ENCODE assay signal across 8 mouse cellular contexts in the genomic region with DNA sequence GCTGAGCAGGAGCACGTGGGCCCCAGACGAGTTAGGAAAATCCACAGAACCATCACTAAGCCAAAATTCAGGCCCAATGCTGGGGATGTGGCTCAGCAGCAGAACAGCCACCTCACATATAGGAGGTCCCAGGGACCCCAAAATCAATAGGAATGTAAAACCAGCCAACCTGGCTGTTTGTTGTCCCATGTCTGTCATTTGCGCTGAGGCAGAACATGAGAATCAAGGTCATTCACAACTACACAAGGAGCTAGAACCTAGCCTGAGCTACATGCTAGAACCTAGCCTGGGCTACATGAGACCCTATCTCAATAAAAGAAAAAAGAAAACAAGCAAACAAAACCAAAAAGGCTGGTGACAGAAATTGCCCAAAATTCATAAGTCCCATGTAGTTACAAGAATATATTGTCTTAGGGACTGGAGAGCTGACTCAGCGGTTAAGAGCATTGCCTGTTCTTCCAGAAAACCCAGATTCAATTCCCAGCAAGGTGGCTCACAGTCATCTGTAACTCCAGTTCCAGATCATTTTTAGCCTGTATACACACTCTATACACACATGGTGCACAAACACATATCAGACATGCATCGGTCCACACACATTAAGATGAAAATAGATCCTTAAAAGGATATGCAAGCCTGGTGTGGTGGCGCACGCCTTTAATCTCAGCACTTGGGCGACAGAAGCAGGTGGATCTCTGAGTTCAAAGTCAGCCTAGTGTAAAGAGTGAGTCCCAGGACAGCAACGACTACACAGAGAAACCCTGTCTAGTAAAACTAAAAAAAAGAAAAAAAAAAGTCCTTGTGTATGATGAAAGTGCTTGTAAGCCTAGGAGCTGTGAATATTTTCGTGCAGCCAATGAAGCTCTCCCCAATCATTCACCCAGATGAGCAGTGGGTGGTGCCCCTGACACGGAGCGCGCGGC. TPM values are rescaled to one million over a fixed set of nuclear protein-coding genes. Genes with fewer than 3 reads are reported as not detected.
DNase-seq lines count a peak whose midpoint lies in the region; ATAC-seq and TF ChIP-seq lines count a peak whose summit lies in the region.

No protein-coding gene starts in this region.

- no peaks in the 10 kb centered on the region for H3K9me3 ChIP-seq in forebrain, embryonic 15.5 days
- no peaks in the 10 kb centered on the region for H3K9me3 ChIP-seq in liver, embryonic 14.5 days (ENCODE audit: control insufficient read depth, low read length)

- no peaks in the 10 kb centered on the region for H3K27me3 ChIP-seq in forebrain, embryonic 15.5 days
- H3K27me3 ChIP-seq in liver, embryonic 14.5 days (ENCODE audit: control insufficient read depth, insufficient read depth, low read length): no peaks in the 10 kb centered on the region

- ATAC-seq in CD4-positive, CD25-positive, alpha-beta regulatory T cell, adult 4 months: peak; percentile 71
- no peak for ATAC-seq in forebrain, embryonic 15.5 days (replicated peaks)
- no peak for ATAC-seq in liver, embryonic 14.5 days (ENCODE audit: insufficient read depth)
- no peak for ATAC-seq in monocyte, adult 5-6 weeks (replicated peaks; ENCODE audit: insufficient number of reproducible peaks, low FRiP score, low TSS enrichment, poor library complexity, severe bottlenecking)

- peaks cover 14% of the 10 kb centered on the region for H3K4me1 ChIP-seq in forebrain, embryonic 15.5 days
- peaks cover 4 to 6% of the 10 kb centered on the region in 2 experiments for H3K4me1 ChIP-seq in liver, embryonic 14.5 days (replicated peaks; ENCODE audit: control insufficient read depth in 2 of 2, insufficient read depth in 2 of 2, low read length in 1 of 2)

- H3K36me3 ChIP-seq in forebrain, embryonic 15.5 days: no peaks in the 10 kb centered on the region
- no peaks in the 10 kb centered on the region for H3K36me3 ChIP-seq in liver, embryonic 14.5 days (replicated peaks; ENCODE audit: control insufficient read depth, insufficient read depth, low read depth)

- DNase-seq in gastrocnemius, adult 2 months: no peak
- no peak for DNase-seq in gastrocnemius, postnatal 36 days
- DNase-seq in liver, embryonic 14.5 days (ENCODE audit: low read depth in 3 of 3, low spot score in 3 of 3): no peak
- no peak for DNase-seq in ovary, adult 18-20 months (ENCODE audit: low spot score)
- no peak for DNase-seq in right cerebral cortex, postnatal 36 days (ENCODE audit: low spot score in 2 of 2)

- TF ChIP-seq EP300 in liver, embryonic 14.5 days (IDR thresholded peaks at IDR 0.05; ENCODE audit: low read depth): no peak

- peak overlapping the region; percentile 22 for H3K9ac ChIP-seq in forebrain, embryonic 15.5 days (replicated peaks)
- H3K9ac ChIP-seq in liver, embryonic 14.5 days (replicated peaks): peak overlapping the region; percentile 49

- H3K4me3 ChIP-seq in gastrocnemius, adult 2 months: peak overlapping the region; percentile 81
- peak overlapping the region; percentile 48 for H3K4me3 ChIP-seq in forebrain, embryonic 15.5 days
- peak overlapping the region; percentile 28 to 57 for H3K4me3 ChIP-seq in liver, embryonic 14.5 days (ENCODE audit: insufficient read depth in 1 of 2, low read depth in 2 of 2, low read length in 2 of 2)

- intact Hi-C loops in gastrocnemius, adult 2 months (cut with DNase I): no loop called here
- intact Hi-C loops in gastrocnemius, postnatal 36 days (cut with DNase I): no loop called here

- WGBS in forebrain, embryonic 15.5 days: 34% methylated on average over 14 of the region's 14 CpGs
- 29% methylated on average over 14 of the region's 14 CpGs for whole genome bisulfite sequencing in liver, embryonic 14.5 days (ENCODE audit: insufficient replicate concordance)

- peak overlapping the region; percentile 62 for H3K4me2 ChIP-seq in forebrain, embryonic 15.5 days (replicated peaks)
- H3K4me2 ChIP-seq in liver, embryonic 14.5 days (ENCODE audit: low read depth): peak overlapping the region; percentile 92

- no peak for TF ChIP-seq CTCF in gastrocnemius, adult 2 months (IDR thresholded peaks at IDR 0.05)
- TF ChIP-seq CTCF in liver, embryonic 14.5 days (IDR thresholded peaks at IDR 0.05; ENCODE audit: low read depth): peak; percentile 25; the same call in 1 of the 2 replicates

- H3K27ac ChIP-seq in gastrocnemius, adult 2 months: peak overlapping the region; percentile 98
- peak overlapping the region; percentile 94 for H3K27ac ChIP-seq in forebrain, embryonic 15.5 days (replicated peaks)
- peak overlapping the region; percentile 48 for H3K27ac ChIP-seq in liver, embryonic 14.5 days

RNA-seq across cellular contexts. Expression of a gene that starts 2.1 kb away (rescaled TPM):
- total RNA-seq in gastrocnemius, adult 2 months (2021): 1 to 10 TPM; 5.1 to 7.0 TPM
- 1 to 10 TPM; 3.8 to 5.2 TPM for total RNA-seq in gastrocnemius, postnatal 36 days (2021)
- polyA plus RNA-seq in CD4-positive, CD25-positive, alpha-beta regulatory T cell, adult 4 months (2017; shearing (Covaris generic)): 1 to 10 TPM in 1 of 2 experiments, under 1 TPM in 1; 0.43 to 1.1 TPM
- polyA plus RNA-seq in forebrain, embryonic 15.5 days (2015; fragmentation: Nextera tagmentation; extraction: Ambion mirVana): 15.4 and 15.6 TPM in 2 replicates
- polyA plus RNA-seq in liver, embryonic 14.5 days (2012; rRNA removed): 8.1 and 9.3 TPM in 2 replicates
- 6.8 and 7.6 TPM in 2 replicates for polyA plus RNA-seq in liver, embryonic 14.5 days (2014; fragmentation: Nextera tagmentation; extraction: Ambion mirVana)
- 0.49 to 0.57 TPM in 2 of 3 replicates, not detected in the other for total RNA-seq in monocyte, adult 5-6 weeks (2017)

RNA-seq across cellular contexts. Expression of a gene that starts 8.9 kb away (rescaled TPM):
- 1 to 10 TPM; 2.1 to 2.3 TPM for total RNA-seq in gastrocnemius, adult 2 months (2021)
- 1 to 10 TPM; 1.7 TPM for total RNA-seq in gastrocnemius, postnatal 36 days (2021)
- 10 to 100 TPM; 13.8 to 24.3 TPM for polyA plus RNA-seq in CD4-positive, CD25-positive, alpha-beta regulatory T cell, adult 4 months (2017; shearing (Covaris generic))
- 2.9 and 3.5 TPM in 2 replicates for polyA plus RNA-seq in forebrain, embryonic 15.5 days (2015; fragmentation: Nextera tagmentation; extraction: Ambion mirVana)
- 11.5 and 13.0 TPM in 2 replicates for polyA plus RNA-seq in liver, embryonic 14.5 days (2012; rRNA removed)
- 1.1 and 1.7 TPM in 2 replicates for polyA plus RNA-seq in liver, embryonic 14.5 days (2014; fragmentation: Nextera tagmentation; extraction: Ambion mirVana)
- total RNA-seq in monocyte, adult 5-6 weeks (2017): 5.2 to 12.0 TPM (median 11.8 TPM) in 3 replicates

RNA-seq across cellular contexts. Expression of a gene that starts 10.6 kb away (rescaled TPM):
- 1 to 10 TPM; 7.9 to 8.6 TPM for total RNA-seq in gastrocnemius, adult 2 months (2021)
- total RNA-seq in gastrocnemius, postnatal 36 days (2021): 1 to 10 TPM; 6.1 to 8.7 TPM
- polyA plus RNA-seq in CD4-positive, CD25-positive, alpha-beta regulatory T cell, adult 4 months (2017; shearing (Covaris generic)): 10 to 100 TPM; 24.1 to 36.4 TPM
- 57.1 and 59.0 TPM in 2 replicates for polyA plus RNA-seq in forebrain, embryonic 15.5 days (2015; fragmentation: Nextera tagmentation; extraction: Ambion mirVana)
- 70.6 and 84.8 TPM in 2 replicates for polyA plus RNA-seq in liver, embryonic 14.5 days (2012; rRNA removed)
- polyA plus RNA-seq in liver, embryonic 14.5 days (2014; fragmentation: Nextera tagmentation; extraction: Ambion mirVana): 50.2 and 56.1 TPM in 2 replicates
- total RNA-seq in monocyte, adult 5-6 weeks (2017): 24.4 to 44.1 TPM (median 26.9 TPM) in 3 replicates

RNA-seq across cellular contexts. Expression of a gene that starts 21.0 kb away (rescaled TPM):
- 100 to 1,000 TPM in 1 of 2 experiments, 10 to 100 TPM in 1; 97.0 to 102 TPM for total RNA-seq in gastrocnemius, adult 2 months (2021)
- total RNA-seq in gastrocnemius, postnatal 36 days (2021): 10 to 100 TPM; 88.8 to 96.0 TPM
- polyA plus RNA-seq in CD4-positive, CD25-positive, alpha-beta regulatory T cell, adult 4 months (2017; shearing (Covaris generic)): 100 to 1,000 TPM; 200 to 213 TPM
- 267 and 288 TPM in 2 replicates for polyA plus RNA-seq in forebrain, embryonic 15.5 days (2015; fragmentation: Nextera tagmentation; extraction: Ambion mirVana)
- 74.2 and 104 TPM in 2 replicates for polyA plus RNA-seq in liver, embryonic 14.5 days (2012; rRNA removed)
- 170 and 181 TPM in 2 replicates for polyA plus RNA-seq in liver, embryonic 14.5 days (2014; fragmentation: Nextera tagmentation; extraction: Ambion mirVana)
- 87.5 to 120 TPM (median 97.3 TPM) in 3 replicates for total RNA-seq in monocyte, adult 5-6 weeks (2017)

RNA-seq across cellular contexts. Expression of a gene that starts 59.1 kb away (rescaled TPM):
- total RNA-seq in gastrocnemius, adult 2 months (2021): under 1 TPM in 1 of 2 experiments, not detected in 1; 0.56 TPM
- under 1 TPM; 0.17 to 0.23 TPM for total RNA-seq in gastrocnemius, postnatal 36 days (2021)
- not detected for polyA plus RNA-seq in CD4-positive, CD25-positive, alpha-beta regulatory T cell, adult 4 months (2017; shearing (Covaris generic))
- not detected in 2 replicates for polyA plus RNA-seq in forebrain, embryonic 15.5 days (2015; fragmentation: Nextera tagmentation; extraction: Ambion mirVana)
- polyA plus RNA-seq in liver, embryonic 14.5 days (2012; rRNA removed): not detected in 2 replicates
- polyA plus RNA-seq in liver, embryonic 14.5 days (2014; fragmentation: Nextera tagmentation; extraction: Ambion mirVana): not detected in 2 replicates
- total RNA-seq in monocyte, adult 5-6 weeks (2017): not detected in 3 replicates

Comparison
In these comparisons a context has a peak if more than half of its experiments do, and no peak if none do; other contexts are left out.
1. H3K27ac ChIP-seq: peak in every context shown above with its lines; median percentile 98 in gastrocnemius, adult 2 months; 94 in forebrain, embryonic 15.5 days; 48 in liver, embryonic 14.5 days.